Mouse (Mus musculus) intestine, postnatal 0 days (tissue): ENCODE measurements around the gene Greb1. TPM values are rescaled to one million over a fixed set of nuclear protein-coding genes. Genes with fewer than 3 reads are reported as not detected.
A peak's percentile ranks its signal among the peaks of the same experiment; 100 is the strongest.

Source experiments
- ATAC-seq: fragments of 200-750 bp; cut with Nextera tagmentation; 2 replicates; pipeline ENCODE4 v1.8.0; 2017; ENCODE audit warnings: mild to moderate bottlenecking, moderate TSS enrichment, moderate library complexity
- H3K27ac ChIP-seq: fragments of 300-500 bp; sonication (generic); 2 replicates; pipeline ENCODE4 v1.5.1; 2014; ENCODE audit warnings: mild to moderate bottlenecking, low read depth, low read length, moderate library complexity
- H3K27me3 ChIP-seq: fragments of 300-500 bp; sonication (generic); replicated peaks from 2 replicates; pipeline ENCODE4 v1.6.1; 2014; ENCODE audit warnings: low read length, mixed read lengths; ENCODE audit not compliant: control insufficient read depth, insufficient read depth
- H3K36me3 ChIP-seq: fragments of 300-500 bp; sonication (generic); 2 replicates; pipeline ENCODE4 v1.6.1; 2014; ENCODE audit warnings: mild to moderate bottlenecking, moderate library complexity; ENCODE audit not compliant: control insufficient read depth, insufficient read depth
- H3K4me1 ChIP-seq: fragments of 300-500 bp; sonication (generic); replicated peaks from 2 replicates; pipeline ENCODE4 v1.6.1; 2014; ENCODE audit warnings: antibody characterized with exemption, low read length, mixed read lengths; ENCODE audit not compliant: control insufficient read depth, insufficient read depth
- H3K4me2 ChIP-seq: fragments of 300-500 bp; sonication (generic); replicated peaks from 2 replicates; pipeline ENCODE4 v1.6.1; 2014; ENCODE audit warnings: low read depth, mild to moderate bottlenecking, moderate library complexity
- H3K4me3 ChIP-seq: fragments of 300-500 bp; sonication (generic); 2 replicates; pipeline ENCODE4 v1.5.1; 2014; ENCODE audit warnings: low read depth, low read length
- H3K9ac ChIP-seq: fragments of 300-500 bp; sonication (generic); 2 replicates; pipeline ENCODE4 v1.6.1; 2014; ENCODE audit warnings: mild to moderate bottlenecking, low read depth, low read length
- H3K9me3 ChIP-seq: fragments of 300-500 bp; sonication (generic); 2 replicates; pipeline ENCODE4 v1.6.1; 2016; ENCODE audit warnings: mixed run types; ENCODE audit not compliant: control insufficient read depth
- CTCF ChIP-seq: sonication (generic); IDR thresholded peaks from 2 replicates; pipeline ENCODE4 v1.5.1; 2016; ENCODE audit warnings: low read depth, mild to moderate bottlenecking, control low read depth, antibody characterized with exemption, moderate library complexity
- WGBS: fragments of 180-500 bp; shearing (Covaris S2); extraction: QIAGEN DNeasy Blood & Tissue Kit; methylation state at CpG from one replicate; pipeline ENCODE4 v1.1.7; 2014; 5-methylcytosine and 5-hydroxymethylcytosine counted together
- polyA plus RNA-seq: library from polyadenylated mRNA; unstranded; fragments of >200 nt; fragmentation: Nextera tagmentation; extraction: Ambion mirVana; gene quantifications from 2 replicates; pipeline ENCODE4 v1.2.1, GENCODE M21; 2015

The Greb1 gene
- polyA plus RNA-seq, 1 experiment from 2014 or later = 3.4 TPM

DNA sequence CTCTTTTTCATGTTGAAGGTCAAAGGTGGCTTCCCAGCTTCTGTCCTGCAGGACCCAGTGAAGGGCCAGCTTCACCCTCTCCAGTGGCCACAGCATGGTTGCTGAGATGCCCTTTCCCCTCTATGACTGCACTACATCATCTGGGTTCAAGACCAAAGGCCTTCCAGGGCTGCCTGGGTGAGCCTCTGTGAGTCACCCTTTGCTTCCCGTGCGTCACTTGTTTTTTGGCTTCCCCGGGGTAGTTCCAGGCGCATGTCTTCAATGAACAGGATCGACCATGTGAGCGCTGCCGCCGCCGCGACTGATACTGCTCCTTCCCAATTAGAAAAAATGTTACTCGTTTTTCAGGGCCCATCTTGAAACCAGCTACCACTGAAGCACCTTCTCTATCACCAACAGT is 70.5 kb downstream of the Greb1 start:
- Histone ChIP-seq H3K4me3 (no peak overlapping the region), H3K27ac (no peak overlapping the region), H3K27me3 (no peaks in the 10 kb centered on the region), H3K36me3 (no peaks in the 10 kb centered on the region), H3K4me2 (no peak overlapping the region), H3K4me1 (peaks cover 3% of the 10 kb centered on the region; the same call in 1 of the 2 replicates), H3K9ac (no peak overlapping the region), H3K9me3 (no peaks in the 10 kb centered on the region)
- no peak for TF ChIP-seq CTCF
- no peak for ATAC-seq
- WGBS = 91% methylated on average over 11 of the region's 11 CpGs

DNA sequence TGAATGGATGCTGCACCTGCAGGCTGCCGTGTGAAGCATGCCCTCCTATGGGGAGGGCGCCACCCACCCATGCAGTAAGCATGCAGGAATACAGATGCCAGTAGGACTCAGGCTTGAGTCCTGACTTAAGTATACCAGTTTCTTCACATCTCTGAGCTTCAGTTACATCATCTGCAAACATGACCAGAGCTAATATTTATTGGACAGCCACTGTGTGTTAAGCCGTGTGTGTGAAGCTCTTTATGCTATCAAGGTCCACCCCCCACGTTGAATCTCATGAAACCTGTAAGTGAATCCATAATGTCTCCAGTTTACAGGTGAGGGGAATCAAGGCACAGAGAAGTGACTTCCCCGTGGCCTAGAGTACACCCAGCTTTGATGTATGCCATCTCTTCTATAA is 72.5 kb downstream of the Greb1 start:
- no peak for ATAC-seq
- H3K27ac ChIP-seq = no peak overlapping the region
- WGBS = 74% methylated on average over 5 of the region's 5 CpGs
- peaks cover 5% of the 10 kb centered on the region; the same call in 1 of the 2 replicates for H3K4me1 ChIP-seq
- H3K4me2 ChIP-seq = no peak overlapping the region
- H3K27me3 ChIP-seq = no peaks in the 10 kb centered on the region
- no peaks in the 10 kb centered on the region for H3K9me3 ChIP-seq
- no peak for TF ChIP-seq CTCF
- no peak overlapping the region for H3K9ac ChIP-seq
- H3K36me3 ChIP-seq = no peaks in the 10 kb centered on the region
- no peak overlapping the region for H3K4me3 ChIP-seq

DNA sequence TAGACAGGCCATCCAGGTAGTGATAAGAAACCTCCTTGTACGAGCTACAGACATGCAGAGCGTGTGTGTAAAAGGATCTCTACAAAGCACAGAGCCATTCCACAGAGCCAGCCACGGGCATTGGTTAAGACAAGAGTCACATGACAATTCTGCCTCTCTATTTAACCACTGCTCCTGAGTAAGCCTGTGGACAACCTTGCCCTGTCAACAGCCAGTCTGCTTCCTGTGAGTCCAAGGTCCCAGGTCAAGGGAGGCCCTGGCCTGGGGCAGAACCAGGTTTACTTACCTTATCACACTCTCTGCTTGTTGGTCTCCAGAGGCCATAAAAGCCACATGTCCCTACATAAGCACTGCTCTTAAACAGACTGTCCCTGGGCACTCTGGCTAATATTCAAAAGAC is 74.5 kb downstream of the Greb1 start:
- Histone ChIP-seq H3K4me3 (no peak overlapping the region), H3K4me1 (peaks cover 7% of the 10 kb centered on the region; the same call in 1 of the 2 replicates), H3K9me3 (no peaks in the 10 kb centered on the region), H3K9ac (no peak overlapping the region), H3K36me3 (no peaks in the 10 kb centered on the region), H3K4me2 (no peak overlapping the region), H3K27me3 (no peaks in the 10 kb centered on the region), H3K27ac (peak overlapping the region; percentile 60)
- TF ChIP-seq CTCF = no peak
- peak; percentile 99 for ATAC-seq
- WGBS = 37% methylated on average over 3 of the region's 3 CpGs

DNA sequence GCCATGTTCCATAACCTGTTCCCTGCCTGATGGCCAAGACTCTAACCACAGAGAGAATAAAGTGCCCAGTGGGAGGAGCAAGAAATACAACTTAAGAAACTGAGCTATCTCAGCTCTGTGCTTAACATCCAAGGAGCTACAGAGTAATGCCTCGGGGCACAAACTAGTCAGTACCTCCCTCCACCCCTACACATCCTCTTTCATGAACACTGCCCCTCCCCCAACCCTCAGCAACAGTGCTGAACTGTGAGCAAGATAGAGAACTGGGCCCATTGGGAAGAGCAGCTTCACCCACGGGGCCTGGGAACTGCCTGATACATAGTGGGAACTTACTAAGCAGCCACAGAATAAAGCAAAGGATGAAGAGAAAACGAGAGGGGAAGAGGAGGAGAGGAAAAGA is 77.1 kb downstream of the Greb1 start:
- no peak overlapping the region for H3K4me3 ChIP-seq
- no peak overlapping the region for H3K27ac ChIP-seq
- no peak for TF ChIP-seq CTCF
- WGBS = 35% methylated on average over 3 of the region's 3 CpGs
- H3K4me2 ChIP-seq = no peak overlapping the region
- no peaks in the 10 kb centered on the region for H3K9me3 ChIP-seq
- ATAC-seq = no peak
- H3K27me3 ChIP-seq = no peaks in the 10 kb centered on the region
- H3K4me1 ChIP-seq = peaks cover 7% of the 10 kb centered on the region; the same call in 1 of the 2 replicates
- no peaks in the 10 kb centered on the region for H3K36me3 ChIP-seq
- no peak overlapping the region for H3K9ac ChIP-seq

DNA sequence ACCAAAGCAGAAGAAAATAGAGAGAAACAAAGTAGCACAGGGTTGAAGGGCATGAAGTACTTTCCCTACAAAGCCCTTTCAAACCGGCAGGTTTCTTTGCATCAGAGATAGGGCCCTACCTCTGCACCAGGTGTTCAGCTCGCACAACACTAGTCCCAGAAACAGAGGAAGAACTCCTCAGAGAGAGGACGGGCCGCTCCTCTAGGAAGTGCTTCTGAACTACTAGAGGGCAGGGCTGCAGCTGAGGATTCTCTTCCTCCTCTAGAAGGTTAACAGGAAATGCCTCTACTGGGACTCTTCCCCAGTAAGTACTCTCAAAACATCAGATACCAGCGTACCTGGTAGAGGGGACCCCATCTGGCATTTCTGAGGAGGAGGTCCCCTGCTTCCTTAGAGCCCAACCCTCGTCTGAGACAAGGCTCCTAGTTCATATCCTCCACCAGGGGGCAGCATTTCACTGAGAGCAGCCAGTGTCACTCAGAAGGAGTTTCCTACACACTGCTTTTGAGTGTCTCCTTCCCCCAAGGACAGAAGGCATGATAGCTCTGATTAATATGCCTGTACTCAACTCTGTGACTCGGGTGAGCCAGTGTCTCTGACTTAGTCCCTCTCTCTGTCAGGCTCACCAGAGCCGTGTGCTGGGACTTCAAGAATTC is 81.9 kb downstream of the Greb1 start:
- no peak overlapping the region for H3K4me2 ChIP-seq
- peak; percentile 65 for ATAC-seq
- TF ChIP-seq CTCF = peak; percentile 98
- H3K9ac ChIP-seq = no peak overlapping the region
- H3K36me3 ChIP-seq = no peaks in the 10 kb centered on the region
- H3K4me1 ChIP-seq = peaks cover 4% of the 10 kb centered on the region; the same call in 1 of the 2 replicates
- H3K27me3 ChIP-seq = no peaks in the 10 kb centered on the region
- H3K27ac ChIP-seq = no peak overlapping the region
- H3K4me3 ChIP-seq = no peak overlapping the region
- no peaks in the 10 kb centered on the region for H3K9me3 ChIP-seq
- 20% methylated on average over 8 of the region's 8 CpGs for WGBS

DNA sequence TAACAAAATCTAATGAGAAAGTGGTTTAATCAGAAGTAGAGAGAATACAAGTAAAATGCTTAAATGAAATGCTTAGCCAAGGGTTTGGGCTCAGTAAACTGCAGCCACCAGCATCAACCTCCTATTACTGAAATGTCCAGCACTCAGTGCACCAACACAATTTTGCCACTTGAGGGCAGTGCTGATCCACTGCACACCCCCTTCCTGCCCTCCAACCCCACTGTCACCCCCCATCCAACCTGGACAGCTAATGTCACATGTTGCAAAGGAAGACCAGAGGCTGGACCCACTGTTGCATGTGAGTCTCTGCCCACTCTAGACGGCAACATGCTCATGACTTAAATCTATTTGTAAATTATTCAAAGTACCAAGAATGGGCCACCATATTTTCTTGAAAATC is 83.0 kb downstream of the Greb1 start:
- TF ChIP-seq CTCF = peak; percentile 99
- H3K27me3 ChIP-seq = no peaks in the 10 kb centered on the region
- no peak for ATAC-seq
- no peaks in the 10 kb centered on the region for H3K9me3 ChIP-seq
- WGBS = 65% methylated on average over 1 of the region's 1 CpGs
- H3K9ac ChIP-seq = no peak overlapping the region
- no peak overlapping the region for H3K4me3 ChIP-seq
- no peak overlapping the region for H3K4me2 ChIP-seq
- 0 out of 2 replicates have a peak, but pooled peaks cover under 1% of the 10 kb centered on the region for H3K36me3 ChIP-seq
- no peak overlapping the region for H3K27ac ChIP-seq
- H3K4me1 ChIP-seq = no peaks in the 10 kb centered on the region
